Mouse (Mus musculus) olfactory bulb, adult 2 months (tissue): ENCODE results near the gene Smlr1.

ENCODE experiments used
- CTCF ChIP-seq: fragments of 200-500 bp; IDR thresholded peaks from 2 replicates; pipeline ENCODE4 v1.5.1; 2012; ENCODE audit warnings: low read depth, mild to moderate bottlenecking, low read length, moderate library complexity; ENCODE audit not compliant: insufficient read depth
- POLR2A ChIP-seq: fragments of 200-500 bp; IDR thresholded peaks from 2 replicates; pipeline ENCODE4 v1.6.1; 2012; ENCODE audit warnings: mild to moderate bottlenecking, low read depth, low read length, moderate library complexity; ENCODE audit not compliant: insufficient read depth

DNA sequence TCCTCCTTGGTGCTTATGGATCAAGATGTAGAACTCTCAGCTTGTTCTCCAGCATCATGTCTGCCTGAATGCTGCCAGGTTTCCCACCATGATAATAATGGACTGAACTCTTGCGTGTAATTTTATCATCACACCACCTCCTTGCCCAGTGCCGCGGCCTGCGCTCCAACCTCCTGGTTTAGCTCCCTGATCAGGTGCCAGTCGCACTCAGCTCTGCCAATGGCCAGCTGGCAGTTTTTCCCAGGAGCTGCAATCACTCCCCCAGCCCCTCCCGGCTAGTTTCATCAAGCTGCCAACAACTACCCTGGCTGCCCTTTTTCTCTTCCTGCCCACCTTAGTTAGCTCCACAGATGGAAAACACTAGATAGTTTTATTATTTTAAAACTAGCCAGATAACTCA is 48.8 kb upstream of the Smlr1 start:
- TF ChIP-seq POLR2A (no peak), CTCF (no peak)
